Mouse (Mus musculus): Measurements from ENCODE around the gene Myod1.

GRCm38 (mm10) chr7:46352748-46353147 is 23.5 kb upstream of the Myod1 start:
- TF ChIP-seq CTCF (IDR thresholded peaks at IDR 0.05; ENCODE audit: low read depth) (no peak), EP300 (IDR thresholded peaks at IDR 0.05; ENCODE audit: low read depth) (no peak)
